Mouse (Mus musculus) cerebellum, postnatal 10 days (tissue): Measurements from ENCODE around the gene Mical2.

Source experiments
- DNase-seq, 2 experiments: peaks; one replicate each; pipeline ENCODE4 v3.0.0; 2021; ENCODE audit warnings: mixed read lengths in 2 of 2

The Mical2 gene

DNA sequence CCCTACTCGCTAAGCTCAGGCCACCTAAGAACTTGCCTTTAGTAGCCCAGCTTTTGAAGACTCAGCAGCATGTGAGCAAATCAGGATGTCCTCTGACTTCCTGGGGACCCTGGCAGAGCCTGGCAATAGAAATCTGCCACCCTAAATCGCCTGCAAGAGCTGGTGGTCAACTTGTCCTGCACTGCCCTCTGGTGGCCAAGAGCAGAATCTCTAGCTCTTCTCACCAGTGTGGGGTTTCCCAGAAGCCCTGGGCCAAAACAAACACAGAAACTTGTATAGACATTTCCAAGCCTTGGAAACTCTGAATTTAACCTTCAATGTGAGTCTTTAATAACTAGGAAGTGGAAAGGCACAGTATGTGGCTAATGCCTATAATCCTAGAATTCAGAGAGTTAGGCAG lies 143.4 kb downstream of the Mical2 start:
- DNase-seq, result peak; percentile 93 to 95

DNA sequence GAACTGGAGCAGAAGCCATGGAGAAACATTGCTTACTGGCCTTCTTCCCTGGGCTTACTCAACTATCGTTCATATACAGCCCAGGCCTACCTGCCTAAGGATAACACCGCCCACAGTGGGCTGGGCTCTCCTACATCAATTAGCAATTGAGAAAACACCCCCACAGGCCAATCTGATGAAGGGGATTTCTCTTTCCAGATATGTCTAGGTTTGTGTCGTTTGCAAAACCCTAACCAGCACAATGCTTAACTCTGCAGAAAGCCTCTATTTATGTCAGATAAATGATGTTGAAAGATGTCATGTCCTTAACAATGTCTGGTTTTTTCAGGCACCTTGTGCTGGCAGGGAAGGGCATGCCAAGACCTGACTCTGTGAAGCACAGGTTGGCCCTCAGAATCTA lies 144.3 kb downstream of the Mical2 start:
- no peak for DNase-seq

DNA sequence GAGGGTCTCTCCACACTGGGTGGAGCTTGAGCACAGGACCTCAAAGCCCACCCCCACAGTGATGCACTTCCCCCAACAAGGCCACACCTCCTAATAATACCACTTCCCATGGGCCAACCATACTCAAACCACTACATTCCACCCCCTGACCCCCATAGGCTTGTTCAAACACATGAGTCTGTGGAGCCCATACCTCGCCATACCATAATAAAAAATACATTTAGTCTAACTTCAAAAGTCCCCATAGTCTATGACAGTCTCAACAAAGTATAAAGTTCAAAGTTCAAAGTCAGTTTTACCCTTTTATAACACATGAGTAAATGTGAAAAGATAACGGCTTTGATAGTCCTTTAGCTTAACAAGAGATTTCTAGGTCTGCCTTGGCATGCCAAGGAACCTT lies 145.7 kb downstream of the Mical2 start:
- no peak for DNase-seq

DNA sequence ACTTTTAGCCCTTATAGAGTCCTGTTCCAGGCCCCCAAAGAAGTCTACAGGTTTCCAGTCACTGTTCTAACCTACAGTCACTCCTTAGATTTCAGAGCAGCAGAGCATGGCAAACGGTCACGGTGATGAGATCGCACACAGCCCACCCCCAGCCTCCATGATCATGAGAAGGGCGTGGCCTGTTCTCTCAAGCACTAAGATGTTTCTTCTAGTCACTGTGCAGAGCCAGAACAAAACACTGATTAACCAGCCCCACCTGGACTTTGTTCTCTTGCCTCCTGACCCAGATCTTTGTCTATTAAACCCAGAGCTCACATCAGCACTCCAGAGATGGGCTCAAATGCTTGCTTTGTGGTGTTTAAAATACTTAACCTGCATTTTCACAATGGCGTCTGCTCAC lies 148.4 kb downstream of the Mical2 start:
- no peak for DNase-seq

DNA sequence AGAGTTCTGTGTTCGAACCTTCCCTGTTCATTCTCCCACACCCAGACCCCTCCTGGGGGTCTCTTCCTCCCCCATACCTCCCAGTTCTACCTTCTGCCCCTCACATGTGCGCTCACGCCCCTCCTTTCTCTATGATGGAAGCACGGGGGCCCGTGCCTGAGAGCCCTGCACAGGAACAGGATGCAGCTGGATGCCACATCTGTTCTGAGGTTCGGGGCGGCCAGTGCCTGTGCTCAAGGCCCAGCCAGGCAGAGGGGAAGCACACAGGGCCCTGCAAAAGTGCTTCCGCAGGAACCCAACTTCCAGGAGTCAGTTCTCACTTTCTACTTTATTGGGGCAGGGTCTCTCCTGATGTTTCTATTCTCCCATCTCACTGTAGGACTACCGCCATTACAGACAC lies 149.4 kb downstream of the Mical2 start:
- no peak for DNase-seq

DNA sequence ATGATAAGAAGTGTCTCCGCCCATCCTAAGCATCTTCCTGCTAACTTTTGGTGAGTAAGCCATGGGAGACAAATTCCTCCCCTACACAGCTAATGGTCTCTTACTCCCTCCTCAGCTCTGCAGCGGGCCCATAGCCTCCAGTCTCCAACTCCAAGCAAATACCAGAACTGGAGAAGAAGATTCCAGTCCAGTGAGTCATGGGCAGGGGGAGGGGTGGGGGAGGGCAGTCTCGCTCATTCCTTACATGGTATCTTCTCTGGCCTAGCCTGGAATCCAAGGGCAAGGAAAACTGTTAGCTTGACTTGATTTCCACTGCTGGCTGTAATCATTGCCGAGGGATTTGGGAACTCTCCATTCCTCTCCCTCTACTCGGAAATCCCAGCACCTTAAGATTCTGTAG lies 150.2 kb downstream of the Mical2 start:
- no peak for DNase-seq

DNA sequence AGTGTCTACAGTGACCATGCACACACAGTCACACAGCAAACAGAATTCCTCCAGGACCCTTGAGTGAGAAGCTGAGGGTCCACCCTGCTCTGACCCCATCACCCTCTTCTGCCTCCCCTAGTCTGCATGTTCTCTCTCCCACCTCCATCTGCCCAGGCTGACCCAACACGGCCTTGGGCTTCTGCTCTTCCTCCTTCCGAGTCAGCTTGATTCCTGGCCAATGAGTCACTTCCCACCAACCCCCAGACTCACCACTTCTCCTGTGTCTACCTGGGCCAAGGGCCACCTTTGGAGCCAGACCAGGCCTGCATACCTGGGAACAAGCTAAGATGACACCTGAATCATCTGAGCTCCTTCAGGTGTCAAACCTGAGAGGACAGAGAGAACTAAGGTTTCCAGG lies 151.0 kb downstream of the Mical2 start:
- no peak for DNase-seq

DNA sequence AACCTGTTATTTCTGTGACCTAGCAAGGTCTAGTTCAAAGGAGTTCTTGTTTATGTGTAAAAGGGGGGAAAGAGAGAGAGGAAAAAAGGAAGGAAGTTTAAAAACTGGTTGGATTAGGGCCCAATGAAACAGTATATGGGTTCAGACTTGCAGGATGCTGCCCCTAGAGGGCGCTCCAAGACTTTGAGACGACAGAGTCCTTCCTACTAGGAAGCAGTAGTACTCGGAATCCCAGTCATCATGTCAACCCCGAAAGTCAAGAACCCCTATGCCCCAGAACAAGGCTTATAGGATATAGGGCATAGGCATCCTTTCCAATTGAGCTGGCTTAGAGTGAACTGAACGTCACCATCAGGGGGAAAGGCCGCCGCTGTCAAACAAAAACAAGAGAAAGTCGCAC lies 151.7 kb downstream of the Mical2 start:
- peak; percentile 91 to 92 for DNase-seq

DNA sequence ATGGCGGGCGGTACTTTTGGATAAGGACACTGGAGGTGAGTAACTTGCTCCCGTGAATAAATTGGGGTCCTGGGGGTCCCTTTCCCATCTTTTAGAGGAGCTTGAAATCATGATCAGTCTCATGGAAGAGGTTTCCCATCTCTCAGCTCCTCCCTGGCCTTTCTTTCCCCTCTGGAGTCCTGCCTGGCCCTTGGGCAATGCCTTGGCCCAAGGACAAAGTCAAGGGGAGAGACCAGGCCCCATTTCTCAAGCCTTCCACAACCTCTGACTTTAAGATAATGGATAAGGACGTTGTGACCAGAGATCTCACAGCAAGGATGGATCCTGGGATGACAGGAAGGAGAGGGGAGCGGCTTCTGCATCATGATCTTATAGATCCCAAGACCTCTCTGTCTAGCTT lies 152.4 kb downstream of the Mical2 start:
- DNase-seq, result no peak

DNA sequence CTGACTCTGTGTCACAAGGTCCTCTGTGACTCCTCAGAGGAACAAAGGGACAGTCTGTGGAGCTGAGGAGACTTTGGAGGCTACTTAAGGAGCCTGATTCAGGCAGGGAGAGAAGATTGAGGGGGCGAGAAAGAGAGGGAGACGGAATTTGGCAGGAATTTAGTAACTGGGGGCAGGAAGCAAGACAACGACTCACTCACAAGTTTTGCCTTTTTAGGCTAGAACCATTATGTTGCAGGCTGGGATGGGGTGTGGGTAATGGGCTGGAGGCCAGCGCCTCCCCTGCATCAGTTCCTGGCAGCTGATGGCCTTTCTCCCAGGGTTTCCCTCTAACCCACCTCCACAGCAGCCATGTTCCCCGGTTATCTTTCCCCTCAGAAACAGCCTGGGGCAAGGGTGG lies 152.8 kb downstream of the Mical2 start:
- no peak for DNase-seq

DNA sequence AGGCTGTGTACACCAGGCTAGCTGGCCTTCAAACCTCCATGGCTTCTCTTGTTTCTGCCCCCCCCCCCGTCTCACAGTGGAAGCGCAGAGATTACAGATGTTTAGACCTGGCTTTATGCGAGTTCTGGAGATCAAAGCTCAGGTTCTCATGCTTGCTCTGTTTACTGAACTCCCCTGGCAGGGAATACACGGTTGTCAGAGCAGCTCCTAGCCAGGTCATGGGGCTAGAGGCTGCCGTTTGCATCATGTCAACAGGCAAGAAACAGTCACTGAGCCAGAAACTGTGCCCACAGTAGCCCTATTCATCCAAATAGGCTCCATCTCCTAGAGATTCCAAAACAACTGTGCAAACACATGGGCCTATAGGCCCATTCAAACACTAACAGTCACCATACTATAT lies 160.9 kb downstream of the Mical2 start:
- no peak for DNase-seq

DNA sequence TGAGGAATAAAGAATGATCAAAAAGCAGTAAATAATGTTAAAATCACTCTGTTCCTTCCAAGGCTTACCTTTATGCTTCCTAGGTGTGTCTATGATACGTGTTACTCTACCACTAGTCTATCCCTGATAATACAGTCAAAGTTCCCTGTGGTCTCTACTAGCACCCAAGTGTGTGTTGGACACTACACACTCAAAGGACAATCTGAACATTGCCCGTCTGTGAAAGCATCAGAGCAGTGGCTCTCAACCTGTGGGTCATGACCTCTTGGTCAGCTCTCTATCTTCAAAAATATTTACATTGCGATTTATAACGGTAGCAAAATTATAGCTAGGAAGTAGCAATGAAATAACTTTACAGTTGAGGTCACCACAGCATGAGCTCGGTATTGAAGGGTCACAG lies 162.2 kb downstream of the Mical2 start:
- DNase-seq, result no peak

DNA sequence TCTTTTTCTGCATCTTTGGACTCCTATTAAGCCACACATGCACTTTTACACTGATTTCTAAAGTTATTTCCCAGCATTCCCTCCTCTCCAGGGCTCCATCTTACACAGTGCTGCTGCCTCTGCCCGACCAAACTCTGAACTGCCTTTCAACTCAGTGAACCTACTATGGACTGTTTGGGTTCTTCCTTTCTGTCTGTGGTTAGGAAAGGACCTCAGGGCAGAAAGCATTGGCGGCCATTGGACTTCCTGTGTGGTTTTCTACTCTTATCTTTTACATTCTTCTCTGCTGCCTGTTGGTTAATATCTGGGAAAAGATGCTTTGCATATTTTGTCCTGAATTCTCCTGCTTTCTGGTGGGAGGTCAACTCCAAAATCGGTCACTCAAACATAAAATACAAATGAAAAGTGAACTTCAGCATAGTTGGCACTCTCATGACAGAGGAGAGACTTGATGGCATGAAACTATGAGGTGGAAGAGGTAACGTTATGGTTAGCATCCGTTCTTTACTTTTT lies 162.8 kb downstream of the Mical2 start:
- DNase-seq, result no peak

DNA sequence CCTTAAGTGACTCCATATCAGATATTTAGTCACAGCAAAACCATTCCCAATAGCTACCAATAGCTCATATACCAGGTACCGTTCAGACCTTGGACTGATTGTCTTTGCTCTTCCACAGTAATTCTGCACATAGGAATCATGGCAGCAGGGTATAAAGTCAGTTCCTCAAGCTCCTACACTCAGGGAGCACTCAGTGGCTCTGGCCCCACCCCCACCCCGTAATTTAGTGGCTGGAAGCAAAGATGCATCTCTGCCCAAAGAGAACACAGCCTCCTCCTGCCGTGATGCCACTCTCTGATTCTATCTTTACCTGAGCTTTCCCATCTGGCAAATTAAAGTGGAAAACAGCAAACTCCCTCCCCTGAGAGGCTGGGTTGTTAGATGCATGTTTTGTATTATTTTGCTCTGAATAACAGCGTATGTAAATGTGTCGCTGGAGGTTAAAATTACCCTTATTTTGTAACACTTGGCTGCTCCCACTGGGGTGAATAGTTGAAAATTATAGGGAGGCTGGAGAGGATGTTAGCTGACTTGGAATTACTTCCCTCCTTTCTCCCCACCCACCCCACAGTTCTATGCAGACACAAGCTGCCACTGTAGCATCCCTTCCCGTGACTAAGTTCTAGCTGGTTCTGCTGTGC lies 164.1 kb downstream of the Mical2 start:
- no peak for DNase-seq

DNA sequence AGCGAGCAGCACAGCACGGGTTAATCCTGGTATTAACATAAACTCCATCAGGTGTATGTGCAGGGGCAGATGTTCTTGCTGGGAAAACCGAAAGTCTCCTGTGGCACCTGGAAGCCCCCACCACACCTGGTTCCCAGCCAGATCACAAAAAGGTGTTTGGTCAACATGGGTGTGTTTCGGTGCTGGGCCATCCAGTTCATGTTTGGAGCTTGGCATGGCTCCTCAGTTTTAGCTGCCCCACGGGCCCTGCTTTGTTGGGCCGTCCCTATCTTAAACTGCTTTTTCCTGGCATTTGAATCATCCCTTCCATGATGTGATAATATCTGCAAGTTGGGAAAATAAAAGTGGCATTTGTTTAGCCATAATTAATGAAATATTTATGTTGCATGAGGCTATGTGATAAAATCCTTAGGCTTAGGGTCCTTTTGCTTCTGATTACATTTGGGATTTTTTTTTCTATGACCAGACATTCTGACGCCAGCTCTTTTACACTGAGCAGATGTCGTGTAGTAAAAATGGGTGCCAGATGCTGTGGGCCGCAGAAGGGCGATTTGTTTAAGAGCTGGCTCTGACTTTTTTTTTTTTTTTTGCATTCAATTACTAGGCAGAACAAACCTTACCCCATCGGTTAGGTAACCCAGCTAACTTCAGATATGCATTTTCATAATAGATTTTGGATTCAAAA lies 164.7 kb downstream of the Mical2 start:
- peak; percentile 46 to 49 for DNase-seq

DNA sequence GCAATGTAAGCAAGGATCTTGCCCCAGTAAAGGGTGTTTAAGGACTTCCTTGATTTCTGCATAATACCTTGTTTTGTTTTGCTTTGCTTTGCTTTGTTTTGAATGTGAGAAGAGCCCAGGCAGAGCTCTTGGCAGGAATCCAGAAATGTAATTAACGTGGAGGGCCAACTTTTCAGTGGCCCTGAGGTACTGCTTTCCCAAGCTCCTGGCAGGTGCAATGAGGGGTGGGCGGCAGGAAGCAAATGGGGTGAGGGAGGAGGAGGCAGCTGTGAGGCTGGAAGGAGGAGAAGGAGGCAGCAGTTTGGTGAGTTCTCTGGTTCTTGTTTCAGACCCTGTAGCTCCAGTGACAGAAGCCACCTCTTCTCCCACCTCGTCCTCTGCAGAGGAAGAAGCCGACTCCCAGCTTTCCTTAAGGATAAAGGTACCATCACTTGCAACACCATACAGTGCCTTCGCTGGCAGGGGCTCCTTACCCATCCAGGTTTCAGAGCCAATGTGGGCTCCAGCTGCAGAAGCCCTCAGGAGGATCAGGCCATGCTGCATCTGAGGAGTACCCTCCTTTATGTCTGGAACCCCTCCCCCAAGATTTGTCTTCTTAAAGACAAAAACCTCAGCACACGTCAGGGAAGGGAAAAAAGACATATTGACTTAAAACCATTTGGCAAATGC lies 165.4 kb downstream of the Mical2 start:
- DNase-seq, result peak; percentile 60 to 63

DNA sequence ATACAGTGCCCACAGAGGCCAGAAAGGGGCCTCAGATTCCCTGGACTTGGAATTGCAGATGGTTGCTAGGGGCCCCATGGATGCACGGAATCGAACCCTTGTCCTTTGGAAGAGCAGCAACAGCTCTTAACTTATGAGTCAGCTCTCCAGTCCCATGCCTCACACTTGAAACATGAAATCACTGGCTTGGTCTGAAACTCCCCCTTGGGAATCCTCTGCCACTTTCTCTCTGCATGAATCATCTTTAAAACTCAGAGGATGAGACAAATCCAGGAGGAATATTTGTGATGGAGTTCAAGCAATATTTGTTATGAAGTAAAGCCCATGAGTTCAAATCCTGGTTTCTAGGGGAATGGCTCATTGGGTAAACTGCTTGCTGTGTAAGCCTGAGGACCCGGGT lies 172.1 kb downstream of the Mical2 start:
- DNase-seq, result no peak

DNA sequence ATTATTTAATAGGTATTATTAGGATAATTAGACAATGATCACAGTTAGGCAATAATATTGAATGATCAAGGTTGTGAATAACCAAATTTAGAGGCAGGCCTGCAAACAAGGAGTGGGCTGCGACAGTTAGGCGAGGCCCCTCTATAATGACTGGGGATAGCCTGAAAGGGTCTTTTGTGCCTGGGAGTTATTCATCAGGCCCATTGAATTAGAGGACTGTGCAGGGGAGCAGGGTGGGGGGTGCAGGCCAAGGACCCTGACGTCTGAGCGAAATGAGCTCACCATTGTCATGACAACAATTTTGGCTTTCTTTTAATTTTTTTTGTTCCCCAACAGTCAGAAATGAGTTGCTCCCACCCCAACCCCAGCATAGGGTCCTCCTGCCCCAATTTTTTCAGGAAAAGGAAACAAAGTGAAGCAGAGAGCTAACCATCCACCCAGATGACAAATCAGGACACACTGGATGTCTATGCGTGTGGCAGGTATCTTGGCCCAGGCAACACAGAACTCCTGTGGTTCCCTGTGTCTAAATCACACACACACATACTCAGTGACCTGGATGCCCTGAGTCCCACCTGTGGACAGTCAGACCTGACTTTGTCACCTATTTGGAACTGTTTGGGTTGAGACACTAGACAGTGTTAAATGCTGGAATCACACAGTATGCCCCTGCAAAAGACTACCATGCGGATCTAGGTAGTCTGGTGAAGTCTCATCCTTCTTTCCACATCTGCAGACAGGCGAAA lies 173.9 kb downstream of the Mical2 start:
- DNase-seq, result no peak

DNA sequence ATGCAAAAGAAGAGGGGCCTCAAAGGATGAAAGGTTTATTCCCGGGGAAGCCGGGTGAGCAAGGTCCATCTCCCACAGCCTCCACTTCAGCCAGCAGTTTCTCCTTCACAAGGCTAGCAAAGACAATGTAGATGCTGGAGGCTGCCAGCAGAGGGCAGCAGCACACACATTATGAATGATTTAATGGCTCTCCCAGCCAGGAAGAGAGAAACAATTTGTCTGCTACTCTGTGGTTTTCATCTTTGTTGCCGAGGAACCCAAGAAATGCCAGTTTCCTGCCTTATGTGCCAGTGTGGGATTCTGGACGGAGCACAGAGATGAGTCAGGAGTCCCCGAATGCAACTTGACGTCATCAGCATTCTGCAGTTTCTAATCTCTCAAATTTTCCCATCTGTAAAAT lies 174.5 kb downstream of the Mical2 start:
- peak; percentile 90 to 92 for DNase-seq

DNA sequence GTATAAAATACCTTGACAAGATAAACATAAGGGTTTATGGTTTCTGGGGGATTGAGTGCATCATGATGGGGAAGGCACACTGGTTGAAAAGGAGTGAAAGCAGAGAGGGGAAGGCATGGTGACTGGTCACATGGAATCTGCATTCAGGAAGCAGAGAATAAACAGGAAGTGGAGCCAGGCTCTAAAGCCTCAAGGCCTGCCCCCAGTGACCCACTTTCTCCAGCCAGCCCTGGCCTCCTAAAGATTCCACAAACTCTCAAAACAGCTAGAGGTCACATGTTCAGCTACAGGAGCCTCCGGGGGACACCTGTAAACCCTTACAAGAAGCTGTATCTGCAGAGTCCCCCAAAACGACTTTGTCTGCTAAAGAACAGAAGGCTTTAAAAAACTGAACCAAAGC lies 179.4 kb downstream of the Mical2 start:
- DNase-seq, result no peak

DNA sequence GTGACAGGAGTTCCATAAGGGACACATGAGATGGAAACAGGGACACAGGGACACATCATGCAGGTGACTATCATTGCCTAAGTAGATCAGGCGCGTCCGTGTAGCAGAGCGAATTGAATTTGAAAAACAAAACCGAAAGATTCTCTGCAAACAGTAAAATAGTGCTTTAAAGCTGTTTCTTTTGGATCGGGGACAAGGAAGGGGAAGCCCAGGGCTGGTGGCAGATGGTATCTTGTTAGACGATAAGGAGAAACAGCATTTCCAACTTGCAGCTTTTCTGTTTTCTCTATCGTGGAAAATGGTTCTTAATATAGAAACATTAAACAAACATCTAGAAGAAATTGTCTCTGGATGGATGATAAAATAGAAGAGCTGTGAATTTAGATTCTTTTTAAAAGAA lies 179.9 kb downstream of the Mical2 start:
- peak in 1 of 2 experiments; percentile 34 for DNase-seq

DNA sequence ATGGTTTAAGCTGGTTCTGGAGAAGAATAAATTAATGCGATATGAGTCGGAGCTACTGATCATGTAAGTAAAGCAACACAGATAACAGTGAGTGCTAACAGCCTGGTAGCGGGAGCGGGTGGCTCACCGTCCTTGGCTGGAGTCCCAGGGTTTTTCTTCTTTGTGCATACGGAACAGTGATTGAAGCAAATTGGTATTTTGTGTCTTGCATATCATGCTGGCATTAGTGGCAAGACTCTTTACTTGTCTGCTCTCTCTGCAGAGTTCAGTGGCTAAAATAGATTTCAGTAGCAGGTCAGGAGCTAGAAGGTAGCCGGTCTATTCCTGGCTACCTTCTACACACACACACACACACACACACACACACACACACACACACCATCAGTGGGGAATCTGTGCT lies 181.9 kb downstream of the Mical2 start:
- peak; percentile 76 to 79 for DNase-seq

DNA sequence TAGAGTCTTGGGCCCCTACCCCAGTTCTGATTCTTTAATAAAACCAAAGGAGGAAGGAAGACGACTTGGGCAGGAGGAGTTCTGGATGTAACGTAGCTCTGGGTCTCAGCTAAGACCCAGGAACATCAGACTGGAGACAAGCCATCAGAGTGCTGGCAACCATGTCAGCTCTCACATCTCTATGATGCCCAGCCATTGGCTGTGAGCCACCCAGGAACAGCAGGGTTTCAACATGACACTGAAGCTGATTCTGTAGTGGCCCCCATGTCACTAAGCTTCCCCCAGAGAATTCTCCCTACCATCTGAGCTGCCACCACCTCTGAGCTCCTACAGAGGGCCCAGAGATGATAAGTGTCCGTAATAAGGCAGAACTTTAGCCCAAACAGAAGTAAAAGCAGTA lies 184.3 kb downstream of the Mical2 start:
- DNase-seq, result peak; percentile 54 to 71
